Mouse (Mus musculus) cerebellum, postnatal 36 days (tissue): ENCODE measurements around the gene Vwf.

ENCODE experiments used
- DNase-seq, 2 experiments: peaks; one replicate each; pipeline ENCODE4 v3.0.0; 2021 to 2022; ENCODE audit warnings: mixed read lengths in 2 of 2

Vwf gene

DNA sequence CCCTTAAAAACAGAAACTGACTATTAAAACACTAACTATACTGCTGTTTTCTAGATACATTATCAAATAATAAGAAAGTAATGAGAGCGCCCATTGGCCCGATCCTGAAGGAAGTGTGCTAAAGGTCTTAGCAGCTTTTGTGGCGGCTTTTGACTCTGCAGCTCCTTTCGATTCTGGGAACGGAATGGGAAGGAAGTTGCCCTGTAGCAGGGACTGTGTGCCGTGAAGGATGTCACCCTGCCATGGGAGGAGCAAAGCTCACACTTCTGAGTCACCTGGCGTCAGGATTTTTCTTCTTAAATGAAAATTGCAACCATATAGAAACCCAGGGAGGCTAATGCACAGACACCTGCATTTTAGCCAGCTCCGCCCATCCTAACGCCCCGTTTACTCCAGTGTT, 1.8 kb downstream of the Vwf start:
- no peak for DNase-seq

DNA sequence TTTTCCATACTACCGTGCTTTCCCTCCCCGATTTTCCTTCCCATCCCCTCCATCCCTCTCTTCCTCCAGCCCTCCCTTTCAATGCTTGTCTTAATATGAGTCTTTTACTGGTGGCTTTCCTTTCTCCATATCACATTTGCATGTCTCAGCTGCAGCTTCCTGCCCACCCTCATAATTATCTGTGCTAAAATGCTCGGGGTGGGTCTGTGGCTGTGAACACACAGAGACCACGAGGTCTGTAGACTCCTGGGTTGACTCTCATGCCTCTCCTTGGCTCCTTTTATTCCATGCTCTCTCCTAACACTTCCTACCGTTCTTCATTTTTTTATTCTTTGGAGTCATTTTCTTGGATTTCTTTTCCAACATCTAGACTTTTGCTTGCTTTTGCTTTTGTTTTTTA, 3.6 kb downstream of the Vwf start:
- no peak for DNase-seq

- DNase-seq, result no peak
Measured at GRCm38 (mm10) chr6:125552760-125553159, 6.2 kb downstream of the Vwf start.

DNA sequence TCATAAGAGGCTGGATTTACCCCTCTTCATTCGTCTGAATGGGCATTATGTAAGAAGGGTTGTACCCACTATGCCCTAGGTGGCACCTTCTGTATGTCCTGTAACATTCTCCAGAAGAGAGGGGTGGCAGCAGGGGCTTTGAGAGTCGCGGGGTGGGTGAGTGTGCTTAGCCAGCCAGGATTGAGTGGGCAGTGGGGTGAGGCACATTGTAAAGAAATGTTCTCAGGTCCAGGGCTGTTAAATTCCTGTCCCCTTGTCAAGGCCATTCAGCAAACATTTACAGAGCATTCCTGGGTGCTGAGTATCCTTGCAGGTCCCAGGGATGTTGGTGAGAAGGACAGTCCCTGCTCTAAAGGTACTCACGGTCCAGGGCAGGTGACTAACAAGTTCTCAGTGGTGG, 7.0 kb downstream of the Vwf start:
- DNase-seq, result no peak

GRCm38 (mm10) chr6:125558831-125559230, 12.3 kb downstream of the Vwf start:
- DNase-seq, result no peak

DNA sequence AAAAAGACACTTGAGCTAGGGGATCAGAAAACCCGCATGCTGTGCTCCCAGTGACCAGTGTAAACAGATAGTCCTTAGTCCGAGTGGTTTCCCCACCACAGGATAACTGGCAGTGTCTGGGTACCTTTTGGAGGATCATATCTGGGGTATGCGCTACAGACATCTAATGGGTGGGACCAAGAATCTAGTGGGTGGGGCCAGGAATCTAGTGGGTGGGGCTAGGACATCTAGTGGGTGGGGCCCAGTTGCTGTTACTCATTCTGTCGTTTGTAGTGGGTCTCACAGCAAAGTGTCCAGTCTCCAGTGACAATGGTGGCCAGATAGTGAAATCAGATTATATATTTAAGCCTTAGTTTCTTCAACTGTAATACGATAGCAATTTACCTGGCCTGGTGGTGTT, 14.5 kb downstream of the Vwf start:
- no peak for DNase-seq

DNA sequence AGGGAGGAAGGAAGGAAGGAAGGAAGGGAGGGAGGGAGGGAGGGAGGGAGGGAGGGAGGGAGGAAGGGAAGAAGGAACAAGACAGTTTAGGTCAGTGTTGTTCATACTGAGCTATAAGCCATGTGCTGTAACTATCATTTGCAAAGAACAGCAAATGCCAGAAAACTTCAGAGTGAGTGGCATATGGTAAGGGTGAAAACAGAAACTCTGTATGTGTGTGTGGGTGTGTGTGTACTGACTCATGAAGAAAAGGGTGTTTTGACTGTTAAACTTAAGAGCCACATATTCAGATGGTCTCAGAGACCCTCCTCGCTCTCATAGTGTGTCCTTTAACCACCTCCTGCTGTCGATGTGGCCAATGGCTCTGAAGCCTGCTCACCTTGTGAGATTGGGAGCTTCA, 14.9 kb downstream of the Vwf start:
- no peak for DNase-seq

- no peak for DNase-seq
Measured at GRCm38 (mm10) chr6:125564812-125565281, 18.3 kb downstream of the Vwf start.

DNA sequence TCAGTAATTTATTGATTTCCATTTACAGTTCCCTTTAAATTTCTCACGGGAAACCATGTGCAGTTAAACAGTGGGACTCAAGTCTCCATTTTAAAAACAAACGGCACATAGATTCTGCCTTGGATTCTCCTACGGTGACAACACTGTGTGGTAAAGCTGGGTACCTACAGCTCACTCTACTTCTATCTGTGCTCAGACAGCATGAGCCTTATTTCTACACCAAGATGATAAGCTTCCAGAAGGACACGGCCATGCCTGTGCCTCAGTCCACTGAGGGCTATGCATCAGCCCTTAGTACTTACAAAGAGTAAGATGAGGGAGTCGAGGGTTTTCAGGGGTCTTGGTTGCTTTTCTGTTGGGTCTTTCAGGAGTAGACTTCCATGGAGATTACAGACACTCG, 18.8 kb downstream of the Vwf start:
- no peak for DNase-seq

- no peak for DNase-seq
Measured at GRCm38 (mm10) chr6:125566656-125567055, 20.1 kb downstream of the Vwf start.

GRCm38 (mm10) chr6:125568381-125568780, 21.8 kb downstream of the Vwf start:
- DNase-seq, result no peak

DNA sequence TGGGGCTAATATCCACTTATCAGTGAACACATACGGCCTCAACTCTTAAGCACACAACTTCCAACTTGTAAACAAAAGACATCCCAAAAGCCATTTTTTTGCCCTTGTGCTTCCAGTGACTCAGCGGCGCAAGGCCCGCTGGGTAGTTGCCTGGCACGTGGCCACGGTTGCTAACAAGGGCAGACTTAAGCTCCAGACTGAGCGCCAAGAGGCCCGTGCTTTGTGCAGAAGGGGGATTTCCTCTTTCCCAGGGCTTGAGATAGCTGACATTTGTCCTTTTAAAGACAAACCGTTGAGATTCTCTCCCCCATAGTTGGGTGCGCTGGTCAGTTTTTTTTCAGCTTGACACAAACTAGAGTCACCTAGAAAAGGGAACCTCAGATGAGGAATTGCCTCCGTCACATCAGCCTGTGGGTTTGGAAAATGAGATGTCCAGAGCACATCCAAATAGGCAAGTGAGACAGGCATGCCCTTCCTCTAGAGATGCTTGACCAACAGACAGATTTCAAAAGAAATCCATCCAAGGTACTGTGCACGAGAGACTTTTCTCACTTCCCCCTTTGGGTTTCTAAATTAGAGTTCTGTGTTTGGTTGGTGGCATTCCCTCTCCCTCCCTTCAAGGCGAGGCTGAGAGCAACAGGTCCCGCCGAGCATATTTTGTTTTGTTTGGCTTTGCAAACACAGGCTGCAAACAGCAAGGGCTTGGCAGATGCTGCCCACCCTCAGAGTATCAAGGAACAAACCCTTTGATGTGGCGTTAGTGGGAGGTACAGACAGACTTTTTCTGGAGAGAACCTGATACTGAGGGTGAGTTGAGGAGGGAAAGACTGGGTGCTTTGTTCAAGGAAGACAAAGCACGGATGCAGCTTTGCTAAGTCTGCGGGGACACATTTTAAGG, 26.0 kb downstream of the Vwf start:
- DNase-seq, result peak; percentile 62 to 63

GRCm38 (mm10) chr6:125573189-125573928, 26.8 kb downstream of the Vwf start:
- peak; percentile 20 to 28 for DNase-seq

DNA sequence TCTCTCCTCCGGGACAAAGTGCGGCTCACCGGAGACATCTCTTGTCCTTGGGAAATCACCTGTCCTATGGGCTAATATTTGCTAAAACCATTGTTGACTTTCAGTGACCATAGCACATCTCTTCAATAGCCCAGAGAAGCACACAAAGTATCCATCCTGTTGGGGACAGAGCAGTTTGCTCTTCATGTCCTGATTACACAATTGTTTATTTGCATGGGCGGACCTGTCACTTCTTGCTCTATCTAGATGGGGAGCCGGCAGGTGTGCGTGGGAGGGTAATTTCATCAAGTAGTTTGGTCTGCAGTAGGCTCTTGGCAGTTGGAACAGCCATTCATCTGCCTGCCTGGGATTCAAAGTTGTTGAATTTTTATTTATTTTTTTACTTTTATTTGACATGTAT, 28.5 kb downstream of the Vwf start:
- no peak for DNase-seq

- no peak for DNase-seq
Measured at GRCm38 (mm10) chr6:125577301-125577700, 30.7 kb downstream of the Vwf start.

DNA sequence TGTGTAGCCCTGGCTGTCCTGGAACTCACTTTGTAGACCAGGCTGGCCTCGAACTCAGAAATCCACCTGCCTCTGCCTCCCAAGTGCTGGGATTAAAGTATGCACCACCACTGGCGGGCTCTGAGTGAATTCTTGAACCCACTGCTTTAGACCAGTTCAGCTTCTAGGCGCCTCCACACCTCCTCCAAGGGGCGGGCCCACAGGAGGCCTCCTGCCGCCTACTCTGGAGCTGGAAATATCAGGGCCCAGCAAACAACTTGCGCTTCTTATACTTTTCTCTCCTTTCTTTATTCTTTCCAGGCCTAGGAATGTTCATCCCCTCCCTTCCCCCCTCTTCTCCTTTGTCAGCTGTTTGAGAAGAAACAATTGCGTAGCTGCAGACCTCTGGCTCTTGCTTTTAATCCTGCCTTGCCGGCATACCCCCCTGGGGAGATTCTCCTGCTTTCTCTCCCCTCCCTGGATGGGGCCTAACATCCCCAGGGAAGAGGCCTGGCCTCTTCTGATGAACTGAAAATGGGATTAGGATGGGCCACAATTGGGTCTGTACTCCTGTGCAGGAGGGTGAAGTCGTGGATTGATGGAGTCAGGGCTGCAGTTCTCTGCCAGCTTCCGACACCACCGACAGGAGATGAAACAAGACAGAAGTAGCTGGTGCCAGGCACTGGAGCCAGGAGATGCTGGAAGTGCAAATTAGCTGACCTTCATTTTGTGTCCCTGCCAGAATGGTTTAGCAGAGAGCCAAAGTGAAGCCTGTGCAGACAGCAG, 31.5 kb downstream of the Vwf start:
- peak; percentile 83 for DNase-seq

DNA sequence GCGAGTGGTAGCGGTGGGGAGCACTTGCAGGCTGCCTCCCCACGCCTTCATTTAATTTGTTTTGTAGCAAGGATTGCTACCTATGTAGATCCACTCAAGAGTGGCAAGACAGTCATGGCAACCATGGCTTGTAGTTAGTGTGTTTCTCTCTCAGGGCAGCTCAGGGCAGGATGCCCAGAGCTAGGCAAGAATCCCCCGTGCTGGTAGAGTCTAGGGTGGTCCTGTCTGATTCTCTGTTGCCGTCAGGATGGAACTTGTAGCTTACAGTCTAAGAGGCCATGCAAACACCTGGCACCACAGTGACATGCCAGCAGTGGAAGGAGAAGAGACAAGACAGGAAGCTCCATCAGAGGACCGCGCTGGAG, 32.1 kb downstream of the Vwf start:
- DNase-seq, result peak in 1 of 2 experiments; percentile 15

DNA sequence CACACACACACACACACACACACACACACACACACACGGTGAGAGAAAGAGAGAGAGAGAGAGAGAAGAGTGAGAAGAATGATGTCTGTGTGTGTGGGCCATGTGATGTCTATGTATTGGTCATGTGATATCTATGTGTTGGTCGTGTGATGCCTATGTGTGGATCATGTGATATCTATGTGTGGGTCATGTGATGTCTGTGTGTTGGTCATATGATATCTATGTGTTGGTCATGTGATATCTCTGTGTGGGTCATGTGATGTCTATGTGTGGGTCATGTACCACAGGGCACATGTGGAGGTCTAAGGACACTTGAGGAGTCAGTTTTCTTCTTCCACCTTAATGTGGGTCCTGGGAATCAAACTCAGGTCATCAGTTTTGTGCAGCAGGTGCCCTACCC, 33.3 kb downstream of the Vwf start:
- no peak for DNase-seq

DNA sequence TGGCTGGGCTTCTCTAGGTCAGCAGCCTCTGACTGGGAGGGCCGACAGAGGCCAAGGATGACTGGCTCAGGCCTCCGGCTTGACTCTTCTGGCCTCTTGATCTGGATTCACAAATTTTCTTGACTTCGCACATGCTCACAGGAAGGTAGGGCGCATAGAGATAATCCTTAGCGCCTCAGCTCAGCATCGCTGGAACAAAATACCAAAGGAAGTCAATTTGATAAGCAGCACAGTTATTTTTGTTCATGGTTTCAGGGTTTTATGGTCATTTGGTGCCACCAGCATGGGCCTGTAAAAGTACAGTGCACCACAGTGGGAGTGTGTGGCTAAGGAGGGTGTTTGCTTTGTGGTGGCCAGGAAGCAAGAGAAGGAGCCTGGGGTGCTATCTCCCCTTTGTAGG, 37.1 kb downstream of the Vwf start:
- DNase-seq, result no peak

DNA sequence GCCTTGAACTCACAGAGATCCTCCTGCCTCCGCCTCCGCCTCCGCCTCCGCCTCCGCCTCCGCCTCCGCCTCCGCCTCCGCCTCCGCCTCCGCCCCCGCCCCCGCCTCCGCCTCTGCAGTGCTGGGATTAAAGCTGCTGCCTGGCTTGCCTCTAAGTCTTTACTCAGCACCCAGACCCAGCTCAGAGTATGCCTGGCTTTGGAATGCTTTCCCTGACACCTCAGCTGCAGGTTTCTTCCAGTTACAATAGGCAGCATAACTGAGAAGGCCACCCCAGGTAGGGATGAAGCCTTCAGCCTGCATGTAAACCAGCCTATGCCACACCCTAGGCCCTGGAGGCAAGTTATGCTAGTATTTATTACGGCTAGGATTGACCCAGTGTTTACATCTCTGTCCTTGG, 37.7 kb downstream of the Vwf start:
- DNase-seq, result no peak

DNA sequence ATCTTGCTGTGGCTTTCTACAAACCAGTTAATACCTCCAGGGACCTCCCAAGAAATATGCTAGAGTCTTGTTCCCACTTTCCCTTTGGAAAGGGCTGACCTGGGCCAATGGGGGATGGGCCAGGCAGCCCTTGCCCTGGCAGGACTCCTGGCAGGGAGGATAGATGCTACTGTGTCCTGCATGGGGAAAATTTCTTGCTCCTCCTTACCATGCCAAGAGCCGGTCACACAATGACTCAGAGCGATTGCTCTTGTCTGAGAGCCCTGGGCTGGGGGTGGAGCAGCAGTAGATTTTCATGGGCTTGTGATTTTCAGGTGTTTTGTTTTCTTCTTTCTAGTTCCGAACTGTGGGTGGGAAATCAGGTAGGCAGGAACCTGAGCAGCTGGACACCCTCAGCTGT, 39.0 kb downstream of the Vwf start:
- DNase-seq, result no peak

- DNase-seq, result no peak
Measured at GRCm38 (mm10) chr6:125586042-125586566, 39.5 kb downstream of the Vwf start.

DNA sequence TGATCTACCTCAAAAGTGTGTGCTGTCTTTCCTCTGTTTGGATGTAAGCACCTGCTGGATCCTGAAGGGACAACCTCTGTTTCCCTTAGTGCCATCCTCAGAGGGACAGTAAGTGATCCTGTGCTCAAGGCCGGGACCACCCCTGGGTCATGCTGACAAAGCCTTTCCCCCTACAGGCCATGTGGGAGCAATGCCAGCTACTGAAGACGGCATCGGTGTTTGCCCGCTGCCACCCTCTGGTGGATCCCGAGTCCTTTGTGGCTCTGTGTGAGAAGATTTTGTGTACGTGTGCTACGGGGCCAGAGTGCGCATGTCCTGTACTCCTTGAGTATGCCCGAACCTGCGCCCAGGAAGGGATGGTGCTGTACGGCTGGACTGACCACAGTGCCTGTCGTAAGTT, 41.7 kb downstream of the Vwf start:
- no peak for DNase-seq
